Mouse (Mus musculus) urinary bladder, postnatal 4 days (tissue): ENCODE results near the gene Phf5a.

Experiments used
- DNase-seq, 2 experiments: peaks; one replicate each; pipeline ENCODE4 v3.0.0; 2021 to 2022; ENCODE audit warnings: low spot score in 2 of 2

Phf5a gene

DNA sequence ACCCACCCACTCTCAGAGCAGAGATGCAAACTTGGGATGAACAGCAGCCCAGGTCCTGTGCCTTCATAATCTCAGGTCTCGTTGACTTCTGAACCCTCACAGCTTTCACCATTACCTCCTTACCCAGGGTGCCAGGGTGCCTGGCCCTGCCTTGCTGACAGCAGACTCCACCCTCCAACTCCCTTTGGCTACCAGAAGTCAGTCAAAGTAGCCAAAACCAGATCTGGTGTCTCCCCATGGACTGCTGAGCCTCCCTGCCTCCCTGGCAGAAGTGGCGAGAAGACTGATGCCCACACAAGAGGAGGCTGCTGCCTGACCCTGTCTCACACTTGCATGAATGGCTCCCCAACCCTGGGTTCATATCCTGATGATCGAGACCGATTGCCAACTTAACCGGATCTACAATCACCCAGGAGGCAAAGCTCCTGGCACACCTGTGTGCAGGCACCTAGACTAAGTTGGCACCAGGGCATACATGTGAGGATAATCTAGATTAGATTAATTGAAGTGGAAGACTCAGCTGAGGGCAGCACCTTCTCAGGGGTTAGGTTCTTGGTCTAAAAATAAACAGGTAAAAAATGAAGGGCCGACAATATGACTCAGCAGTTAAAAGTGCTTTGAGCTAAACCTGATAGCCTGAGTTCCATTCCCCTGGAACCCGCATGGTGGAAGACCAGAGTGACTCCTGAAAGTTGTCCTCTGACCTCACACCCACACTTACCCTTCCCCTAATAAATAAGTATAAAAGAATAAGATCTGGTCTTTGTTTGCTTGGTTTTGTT, 43.1 kb downstream of the Phf5a start:
- DNase-seq: no peak

DNA sequence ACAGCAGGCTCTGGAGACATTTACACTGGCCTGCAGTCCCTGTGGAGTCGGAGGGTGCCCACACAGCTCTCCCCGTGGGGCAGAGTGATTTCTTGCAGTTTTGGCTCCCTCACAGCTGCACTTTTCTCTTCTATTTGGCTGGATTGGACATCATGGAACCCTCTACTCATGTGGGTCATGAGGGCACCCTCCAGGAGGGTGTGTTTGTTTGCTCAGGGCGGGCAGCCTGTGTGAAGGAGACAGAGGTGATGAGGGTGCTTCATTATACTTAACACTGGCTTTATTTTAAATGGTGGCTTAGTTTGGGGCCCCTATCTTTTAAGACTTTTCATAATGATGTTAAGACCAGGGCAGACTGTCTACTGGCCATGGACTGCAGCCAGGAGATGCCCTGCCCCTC, 46.9 kb downstream of the Phf5a start:
- no peak for DNase-seq

DNA sequence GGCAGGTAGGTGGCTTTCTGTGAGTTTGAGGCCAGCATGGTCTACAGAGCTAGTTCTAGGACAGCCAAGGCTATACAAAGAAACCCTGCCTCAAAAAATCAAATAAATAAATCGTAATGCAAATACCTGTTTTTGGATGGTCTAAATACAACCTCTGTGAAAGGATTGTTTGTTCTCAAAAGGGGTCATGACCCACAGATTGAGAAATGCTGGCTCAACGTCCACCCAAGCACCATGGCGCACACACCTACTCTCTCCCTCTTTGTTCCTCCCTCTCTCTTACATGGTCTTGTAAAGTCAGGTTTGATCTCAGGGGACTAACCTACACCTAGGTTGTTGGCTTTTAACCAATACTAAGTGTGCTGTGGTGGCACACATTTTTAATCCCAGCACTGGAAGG, 49.1 kb downstream of the Phf5a start:
- no peak for DNase-seq

DNA sequence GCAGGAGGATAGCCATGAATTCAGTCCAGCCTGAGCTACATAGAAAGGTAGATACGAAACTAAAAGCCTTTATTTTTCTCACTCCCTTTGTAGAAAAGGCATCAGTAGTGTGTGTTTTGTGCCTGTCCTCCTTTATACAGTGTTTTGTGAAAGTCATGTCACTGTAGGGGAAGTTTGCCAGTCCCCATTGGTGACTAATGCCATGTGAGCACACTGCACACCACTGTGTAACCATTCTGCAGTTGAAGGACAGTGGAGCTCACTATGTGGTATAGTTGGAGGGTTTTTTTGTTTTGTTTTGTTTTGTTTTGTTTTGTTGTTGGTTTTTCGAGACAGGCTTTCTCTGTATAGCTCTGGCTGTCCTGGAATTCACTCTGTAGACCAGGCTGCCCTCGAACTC, 53.3 kb downstream of the Phf5a start:
- no peak for DNase-seq

DNA sequence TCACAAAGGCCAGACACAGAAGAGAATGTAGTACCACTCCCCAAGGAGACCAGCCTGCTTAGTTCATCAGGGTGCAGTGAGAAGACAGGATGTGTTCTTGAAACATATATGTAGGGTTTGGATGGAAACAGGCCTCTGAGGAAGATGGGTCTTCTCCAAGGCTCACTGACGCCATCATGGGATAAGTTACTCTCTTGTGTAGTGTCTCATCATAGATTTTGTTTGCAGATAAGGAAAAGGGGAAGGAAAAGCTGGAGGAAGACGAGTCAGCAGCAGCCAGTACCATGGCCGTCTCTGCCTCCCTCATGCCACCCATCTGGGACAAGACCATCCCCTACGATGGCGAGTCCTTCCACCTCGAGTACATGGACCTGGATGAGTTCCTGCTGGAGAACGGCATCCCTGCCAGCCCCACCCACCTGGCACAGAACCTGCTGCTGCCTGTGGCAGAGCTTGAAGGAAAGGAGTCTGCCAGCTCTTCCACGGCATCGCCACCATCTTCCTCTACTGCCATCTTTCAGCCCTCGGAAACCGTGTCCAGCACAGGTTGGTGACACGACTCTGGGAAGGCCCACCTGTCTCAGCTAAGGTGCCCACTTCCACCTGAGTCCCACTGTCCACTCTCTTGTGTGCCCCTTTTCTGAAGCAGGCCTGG, 56.9 kb downstream of the Phf5a start:
- DNase-seq: no peak
